Mouse (Mus musculus) heart, postnatal 0 days (tissue): ENCODE measurements around the gene Taar8c. TPM values are rescaled to one million over a fixed set of nuclear protein-coding genes. Genes with fewer than 3 reads are reported as not detected.
"Not testable (repeated sequence)": the region's sequence is repeated elsewhere in the genome, so short reads cannot be mapped to it uniquely, and the experiment has no call there.

Experiments used
- ATAC-seq: fragments of 200-750 bp; cut with Nextera tagmentation; 2 replicates; pipeline ENCODE4 v1.8.0; 2017; ENCODE audit warnings: low read depth, moderate number of reproducible peaks, moderate library complexity; ENCODE audit not compliant: insufficient read depth
- DNase-seq: peaks from one replicate; pipeline ENCODE4 v3.0.0-alpha.2; 2016; ENCODE audit warnings: low spot score
- H3K27ac ChIP-seq: fragments of 300-500 bp; sonication (generic); 2 replicates; pipeline ENCODE4 v1.5.1; 2014; ENCODE audit warnings: low read depth, mild to moderate bottlenecking
- H3K27me3 ChIP-seq: fragments of 300-500 bp; sonication (generic); 2 replicates; pipeline ENCODE4 v1.6.1; 2014; ENCODE audit warnings: low read length, mixed read lengths; ENCODE audit not compliant: control insufficient read depth, insufficient read depth
- H3K36me3 ChIP-seq: fragments of 300-500 bp; sonication (generic); replicated peaks from 2 replicates; pipeline ENCODE4 v1.6.1; 2014; ENCODE audit warnings: low read length, mixed read lengths; ENCODE audit not compliant: control insufficient read depth, insufficient read depth
- H3K4me1 ChIP-seq: fragments of 300-500 bp; sonication (generic); 2 replicates; pipeline ENCODE4 v1.6.1; 2014; ENCODE audit warnings: antibody characterized with exemption; ENCODE audit not compliant: control insufficient read depth, insufficient read depth
- H3K4me2 ChIP-seq: fragments of 300-500 bp; sonication (generic); 2 replicates; pipeline ENCODE4 v1.6.1; 2014; ENCODE audit warnings: low read depth, mild to moderate bottlenecking, low read length, moderate library complexity
- H3K4me3 ChIP-seq: fragments of 300-500 bp; sonication (generic); 2 replicates; pipeline ENCODE4 v1.5.1; 2014; ENCODE audit warnings: low read depth, low read length
- H3K9ac ChIP-seq: fragments of 300-500 bp; sonication (generic); replicated peaks from 2 replicates; pipeline ENCODE4 v1.6.1; 2014; ENCODE audit warnings: low read depth, low read length, mixed read lengths
- H3K9me3 ChIP-seq: fragments of 300-500 bp; sonication (generic); replicated peaks from 2 replicates; pipeline ENCODE4 v1.6.1; 2016; ENCODE audit warnings: low read length; ENCODE audit not compliant: control insufficient read depth
- CTCF ChIP-seq: IDR thresholded peaks from 2 replicates; pipeline ENCODE4 v1.5.1; 2016; ENCODE audit warnings: antibody characterized with exemption, control low read depth, low read depth
- EP300 ChIP-seq: IDR thresholded peaks from 2 replicates; pipeline ENCODE4 v1.6.1; 2016; ENCODE audit warnings: antibody characterized with exemption, low read depth
- whole genome bisulfite sequencing: fragments of 180-500 bp; shearing (Covaris S2); extraction: QIAGEN DNeasy Blood & Tissue Kit; methylation state at CpG from one replicate; pipeline ENCODE4 v1.1.7; 2014; 5-methylcytosine and 5-hydroxymethylcytosine counted together
- polyA plus RNA-seq: library from polyadenylated mRNA; unstranded; fragments of >200 nt; fragmentation: Nextera tagmentation; extraction: Ambion mirVana; gene quantifications from 2 replicates; pipeline ENCODE4 v1.2.1, GENCODE M21; 2015
- total RNA-seq: library from RNA; depleted of rRNA; stranded (reverse); fragments of >200 nt; gene quantifications from 2 replicates; pipeline ENCODE4 v1.2.3, GENCODE M21; 2014; ENCODE audit warnings: low replicate concordance

The Taar8c gene
- total and polyA plus RNA-seq, 2 experiments from 2014 or later = not detected

DNA sequence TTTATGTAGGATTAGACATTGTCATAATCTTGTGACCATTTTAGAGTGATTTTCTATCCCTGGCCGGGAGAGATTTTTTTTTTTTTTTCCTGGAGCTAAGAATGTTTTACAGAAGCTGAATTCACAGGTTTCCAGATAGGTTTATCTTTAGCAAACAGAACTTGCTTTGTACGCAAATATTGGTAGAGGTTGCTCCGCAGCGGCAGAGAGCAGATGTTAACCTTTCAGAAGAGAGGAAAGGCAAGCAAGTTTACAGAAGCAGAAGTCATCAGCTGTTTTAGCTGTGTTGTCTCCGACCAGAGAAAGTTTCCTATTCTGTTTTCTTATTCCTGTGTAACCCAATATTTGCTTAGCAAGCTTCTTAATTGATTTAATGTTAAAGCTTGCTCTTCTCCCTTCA is 15.2 kb downstream of the Taar8c start:
- Histone ChIP-seq H3K4me3 (no peak overlapping the region), H3K36me3 (no peaks in the 10 kb centered on the region), H3K27me3 (no peaks in the 10 kb centered on the region), H3K4me2 (no peak overlapping the region), H3K27ac (no peak overlapping the region), H3K9me3 (no peaks in the 10 kb centered on the region), H3K9ac (no peak overlapping the region), H3K4me1 (no peaks in the 10 kb centered on the region)
- TF ChIP-seq CTCF (no peak), EP300 (no peak)
- no peak for ATAC-seq
- WGBS = 55% methylated on average over 5 of the region's 5 CpGs
- no peak for DNase-seq

GRCm38 (mm10) chr10:24085936-24086335 is 15.8 kb downstream of the Taar8c start:
- H3K36me3 ChIP-seq = no peaks in the 10 kb centered on the region
- no peaks in the 10 kb centered on the region for H3K27me3 ChIP-seq
- H3K4me3 ChIP-seq = no peak overlapping the region
- no peak overlapping the region for H3K27ac ChIP-seq
- H3K9ac ChIP-seq = no peak overlapping the region
- no peak overlapping the region for H3K4me2 ChIP-seq
- no peaks in the 10 kb centered on the region for H3K4me1 ChIP-seq
- H3K9me3 ChIP-seq = no peaks in the 10 kb centered on the region
- ATAC-seq (no peak), DNase-seq (no peak)
- WGBS = 75% methylated on average over 5 of the region's 5 CpGs
- TF ChIP-seq CTCF (no peak), EP300 (no peak)

GRCm38 (mm10) chr10:24080166-24080565 is 21.5 kb downstream of the Taar8c start:
- 31% methylated on average over 3 of the region's 3 CpGs for WGBS
- no peak overlapping the region for H3K9ac ChIP-seq
- no peaks in the 10 kb centered on the region for H3K9me3 ChIP-seq
- DNase-seq = peak; percentile 55
- no peak overlapping the region for H3K4me3 ChIP-seq
- ATAC-seq = no peak
- TF ChIP-seq EP300 (no peak), CTCF (peak; percentile 65)
- H3K27ac ChIP-seq = no peak overlapping the region
- H3K27me3 ChIP-seq = no peaks in the 10 kb centered on the region
- H3K36me3 ChIP-seq = no peaks in the 10 kb centered on the region
- no peaks in the 10 kb centered on the region for H3K4me1 ChIP-seq
- H3K4me2 ChIP-seq = no peak overlapping the region

- H3K4me1 ChIP-seq, H3K4me3 ChIP-seq, DNase-seq, H3K4me2 ChIP-seq, H3K9ac ChIP-seq, H3K27me3 ChIP-seq, H3K9me3 ChIP-seq, H3K27ac ChIP-seq, H3K36me3 ChIP-seq, ATAC-seq: not testable (repeated sequence)
- WGBS = 77% methylated on average over 2 of the region's 4 CpGs
Observed at GRCm38 (mm10) chr10:24076200-24076599, 25.5 kb downstream of the Taar8c start, which contains the start of gene Taar8a. Gene Taar8a (plus strand): TSS chr10:24076500.

GRCm38 (mm10) chr10:24074751-24075150 is 27.0 kb downstream of the Taar8c start:
- H3K9me3 ChIP-seq, DNase-seq, ATAC-seq, H3K4me2 ChIP-seq, H3K36me3 ChIP-seq, H3K4me3 ChIP-seq, H3K27me3 ChIP-seq, H3K9ac ChIP-seq, H3K4me1 ChIP-seq, H3K27ac ChIP-seq: not testable (repeated sequence)
- 37% methylated on average over 2 of the region's 2 CpGs for WGBS

GRCm38 (mm10) chr10:24058986-24059385 is 42.7 kb downstream of the Taar8c start:
- Histone ChIP-seq H3K4me2 (no peak overlapping the region), H3K27me3 (no peaks in the 10 kb centered on the region), H3K36me3 (no peaks in the 10 kb centered on the region), H3K27ac (no peak overlapping the region), H3K9me3 (no peaks in the 10 kb centered on the region), H3K4me1 (no peaks in the 10 kb centered on the region), H3K4me3 (no peak overlapping the region), H3K9ac (no peak overlapping the region)
- TF ChIP-seq CTCF (no peak), EP300 (no peak)
- DNase-seq = no peak
- ATAC-seq = no peak
- 78% methylated on average over 3 of the region's 3 CpGs for WGBS
